Mouse (Mus musculus) hindbrain, embryonic 15.5 days (tissue): ENCODE results near the gene Map2k4. TPM values are rescaled to one million over a fixed set of nuclear protein-coding genes. Genes with fewer than 3 reads are reported as not detected.

Experiments
- ATAC-seq: fragments of 200-750 bp; cut with Nextera tagmentation; 2 replicates; pipeline ENCODE4 v1.8.0; 2017; ENCODE audit warnings: low read depth, moderate number of reproducible peaks, moderate TSS enrichment; ENCODE audit not compliant: low FRiP score
- H3K27ac ChIP-seq: fragments of 300-500 bp; sonication (generic); replicated peaks from 2 replicates; pipeline ENCODE4 v1.5.1; 2015; ENCODE audit warnings: mild to moderate bottlenecking, inconsistent platforms
- H3K27me3 ChIP-seq: fragments of 300-500 bp; sonication (generic); 2 replicates; pipeline ENCODE4 v1.6.1; 2015; ENCODE audit warnings: control low read depth, inconsistent platforms
- H3K36me3 ChIP-seq: fragments of 300-500 bp; sonication (generic); 2 replicates; pipeline ENCODE4 v1.6.1; 2015; ENCODE audit warnings: control low read depth, inconsistent platforms
- H3K4me1 ChIP-seq: fragments of 300-500 bp; sonication (generic); replicated peaks from 2 replicates; pipeline ENCODE4 v1.6.1; 2015; ENCODE audit warnings: control low read depth, inconsistent platforms
- H3K4me2 ChIP-seq: fragments of 300-500 bp; sonication (generic); 2 replicates; pipeline ENCODE4 v1.6.1; 2015; ENCODE audit warnings: moderate library complexity, mild to moderate bottlenecking, inconsistent platforms
- H3K4me3 ChIP-seq: fragments of 300-500 bp; sonication (generic); 2 replicates; pipeline ENCODE4 v1.5.1; 2015; ENCODE audit warnings: mild to moderate bottlenecking, inconsistent platforms
- H3K9ac ChIP-seq: fragments of 300-500 bp; sonication (generic); 2 replicates; pipeline ENCODE4 v1.6.1; 2015; ENCODE audit warnings: inconsistent platforms
- H3K9me3 ChIP-seq: fragments of 300-500 bp; sonication (generic); 2 replicates; pipeline ENCODE4 v1.6.1; 2016; ENCODE audit warnings: control low read depth, inconsistent platforms
- WGBS: fragments of 180-500 bp; shearing (Covaris S2); methylation state at CpG from one replicate; pipeline ENCODE4 v1.1.7; 2015; 5-methylcytosine and 5-hydroxymethylcytosine counted together
- polyA plus RNA-seq: library from polyadenylated mRNA; unstranded; fragments of >200 nt; fragmentation: Nextera tagmentation; extraction: Ambion mirVana; gene quantifications from 2 replicates; pipeline ENCODE4 v1.2.1, GENCODE M21; 2015

Map2k4 gene
- polyA plus RNA-seq, 1 experiment from 2014 or later, result 101 TPM

GRCm38 (mm10) chr11:65678824-65679402 lies 109.2 kb downstream of the Map2k4 start:
- 31% methylated on average over 12 of the region's 12 CpGs for WGBS
- Histone ChIP-seq H3K36me3 (no peaks in the 10 kb centered on the region), H3K27me3 (no peaks in the 10 kb centered on the region), H3K9ac (no peak overlapping the region), H3K9me3 (no peaks in the 10 kb centered on the region), H3K4me3 (no peak overlapping the region), H3K4me2 (peak overlapping the region; percentile 19; the same call in 1 of the 2 replicates), H3K27ac (no peak overlapping the region), H3K4me1 (no peaks in the 10 kb centered on the region)
- peak; percentile 73; the same call in 1 of the 2 replicates for ATAC-seq

- H3K36me3 ChIP-seq, result no peaks in the 10 kb centered on the region
- H3K9ac ChIP-seq, result no peak overlapping the region
- H3K9me3 ChIP-seq, result no peaks in the 10 kb centered on the region
- 60% methylated on average over 6 of the region's 6 CpGs for WGBS
- H3K4me2 ChIP-seq, result no peak overlapping the region
- no peaks in the 10 kb centered on the region for H3K27me3 ChIP-seq
- H3K27ac ChIP-seq, result no peak overlapping the region
- H3K4me1 ChIP-seq, result no peaks in the 10 kb centered on the region
- H3K4me3 ChIP-seq, result no peak overlapping the region
- no peak for ATAC-seq
These were observed 120.6 kb downstream of the Map2k4 start for GRCm38 (mm10) chr11:65667348-65667969.

GRCm38 (mm10) chr11:65664903-65665302 lies 123.2 kb downstream of the Map2k4 start:
- Histone ChIP-seq H3K27ac (no peak overlapping the region), H3K4me2 (no peak overlapping the region), H3K4me3 (no peak overlapping the region), H3K9me3 (no peaks in the 10 kb centered on the region), H3K4me1 (no peaks in the 10 kb centered on the region), H3K36me3 (no peaks in the 10 kb centered on the region), H3K27me3 (no peaks in the 10 kb centered on the region), H3K9ac (no peak overlapping the region)
- no peak for ATAC-seq
- WGBS, result 45% methylated on average over 6 of the region's 6 CpGs

GRCm38 (mm10) chr11:65661790-65662522 lies 126.1 kb downstream of the Map2k4 start:
- H3K4me3 ChIP-seq, result no peak overlapping the region
- H3K27me3 ChIP-seq, result no peaks in the 10 kb centered on the region
- no peak overlapping the region for H3K27ac ChIP-seq
- H3K4me1 ChIP-seq, result no peaks in the 10 kb centered on the region
- no peak overlapping the region for H3K4me2 ChIP-seq
- no peak for ATAC-seq
- WGBS, result 82% methylated on average over 8 of the region's 8 CpGs
- no peak overlapping the region for H3K9ac ChIP-seq
- H3K9me3 ChIP-seq, result no peaks in the 10 kb centered on the region
- no peaks in the 10 kb centered on the region for H3K36me3 ChIP-seq

GRCm38 (mm10) chr11:65653932-65654331 lies 134.2 kb downstream of the Map2k4 start:
- H3K4me2 ChIP-seq, result no peak overlapping the region
- no peaks in the 10 kb centered on the region for H3K9me3 ChIP-seq
- H3K4me3 ChIP-seq, result no peak overlapping the region
- H3K36me3 ChIP-seq, result no peaks in the 10 kb centered on the region
- H3K9ac ChIP-seq, result no peak overlapping the region
- H3K27me3 ChIP-seq, result no peaks in the 10 kb centered on the region
- no peaks in the 10 kb centered on the region for H3K4me1 ChIP-seq
- 89% methylated on average over 8 of the region's 8 CpGs for WGBS
- H3K27ac ChIP-seq, result no peak overlapping the region
- ATAC-seq, result no peak

- Histone ChIP-seq H3K27ac (no peak overlapping the region), H3K4me1 (no peaks in the 10 kb centered on the region), H3K4me2 (no peak overlapping the region), H3K9ac (no peak overlapping the region), H3K36me3 (no peaks in the 10 kb centered on the region), H3K9me3 (no peaks in the 10 kb centered on the region), H3K27me3 (no peaks in the 10 kb centered on the region), H3K4me3 (no peak overlapping the region)
- 77% methylated on average over 7 of the region's 7 CpGs for WGBS
- no peak for ATAC-seq
These were observed 136.7 kb downstream of the Map2k4 start for GRCm38 (mm10) chr11:65651426-65651825.

- Histone ChIP-seq H3K4me2 (no peak overlapping the region), H3K9ac (no peak overlapping the region), H3K9me3 (no peaks in the 10 kb centered on the region), H3K4me3 (no peak overlapping the region), H3K27ac (no peak overlapping the region), H3K4me1 (no peaks in the 10 kb centered on the region), H3K27me3 (no peaks in the 10 kb centered on the region), H3K36me3 (no peaks in the 10 kb centered on the region)
- 64% methylated on average over 4 of the region's 4 CpGs for WGBS
- no peak for ATAC-seq
These were observed 138.0 kb downstream of the Map2k4 start for GRCm38 (mm10) chr11:65649956-65650715.

- Histone ChIP-seq H3K4me2 (no peak overlapping the region), H3K4me3 (no peak overlapping the region), H3K27ac (no peak overlapping the region), H3K27me3 (no peaks in the 10 kb centered on the region), H3K9me3 (no peaks in the 10 kb centered on the region), H3K9ac (no peak overlapping the region), H3K4me1 (no peaks in the 10 kb centered on the region), H3K36me3 (no peaks in the 10 kb centered on the region)
- no peak for ATAC-seq
- WGBS, result 82% methylated on average over 4 of the region's 4 CpGs
These were observed 138.6 kb downstream of the Map2k4 start for GRCm38 (mm10) chr11:65649469-65649868.

GRCm38 (mm10) chr11:65646314-65646713 lies 141.8 kb downstream of the Map2k4 start:
- no peak overlapping the region for H3K4me2 ChIP-seq
- H3K27me3 ChIP-seq, result no peaks in the 10 kb centered on the region
- no peaks in the 10 kb centered on the region for H3K36me3 ChIP-seq
- 90% methylated on average over 5 of the region's 5 CpGs for WGBS
- H3K9me3 ChIP-seq, result no peaks in the 10 kb centered on the region
- no peak overlapping the region for H3K4me3 ChIP-seq
- no peak for ATAC-seq
- no peaks in the 10 kb centered on the region for H3K4me1 ChIP-seq
- H3K9ac ChIP-seq, result no peak overlapping the region
- H3K27ac ChIP-seq, result no peak overlapping the region

- WGBS, result 49% methylated on average over 4 of the region's 4 CpGs
- Histone ChIP-seq H3K9me3 (no peaks in the 10 kb centered on the region), H3K4me1 (no peaks in the 10 kb centered on the region)
These were observed 143.6 kb downstream of the Map2k4 start for GRCm38 (mm10) chr11:65644539-65644938.

GRCm38 (mm10) chr11:65640261-65640660 lies 147.8 kb downstream of the Map2k4 start:
- no peak overlapping the region for H3K4me2 ChIP-seq
- 79% methylated on average over 6 of the region's 6 CpGs for WGBS
- ATAC-seq, result no peak

More at GRCm38 (mm10) chr11:65644539-65644938, 143.6 kb downstream of the Map2k4 start:
- Histone ChIP-seq H3K36me3 (no peaks in the 10 kb centered on the region), H3K9ac (no peak overlapping the region), H3K4me2 (no peak overlapping the region), H3K27me3 (no peaks in the 10 kb centered on the region), H3K4me3 (no peak overlapping the region), H3K27ac (no peak overlapping the region)
- no peak for ATAC-seq

More at GRCm38 (mm10) chr11:65640261-65640660, 147.8 kb downstream of the Map2k4 start:
- H3K36me3 ChIP-seq, result no peaks in the 10 kb centered on the region
- no peak overlapping the region for H3K27ac ChIP-seq
- H3K9me3 ChIP-seq, result no peaks in the 10 kb centered on the region
- H3K27me3 ChIP-seq, result no peaks in the 10 kb centered on the region
- H3K4me3 ChIP-seq, result no peak overlapping the region
- H3K9ac ChIP-seq, result no peak overlapping the region
- H3K4me1 ChIP-seq, result no peaks in the 10 kb centered on the region
